Mouse (Mus musculus): Measurements from ENCODE around the gene Ang6. TPM values are rescaled to one million over a fixed set of nuclear protein-coding genes. Genes with fewer than 3 reads are reported as not detected.
"Not testable (repeated sequence)": the region's sequence is repeated elsewhere in the genome, so short reads cannot be mapped to it uniquely, and the experiment has no call there.

Ang6 gene
- not detected in 2 replicates for polyA plus RNA-seq (2015; fragmentation: Nextera tagmentation; extraction: Ambion mirVana)

- H3K27ac ChIP-seq, result no peak within 1 kb of the TSS
- H3K36me3 ChIP-seq, result no peaks in the 10 kb centered on the region
- no peak within 1 kb of the TSS for H3K9ac ChIP-seq
- H3K4me3 ChIP-seq, result no peak within 1 kb of the TSS
- 80% methylated on average over 1 of the region's 1 CpGs for WGBS
- H3K27me3 ChIP-seq, result no peaks in the 10 kb centered on the region
- ATAC-seq (ENCODE audit: low FRiP score, low read depth), result no peak
- no peaks in the 10 kb centered on the region for H3K4me1 ChIP-seq
- no peaks in the 10 kb centered on the region for H3K9me3 ChIP-seq
- H3K4me2 ChIP-seq (replicated peaks), result no peak within 1 kb of the TSS
Observed at GRCm38 (mm10) chr14:44002169-44002568, at the start of gene Ang6. TSS of gene Ang6 (minus strand) at chr14:44002269.

DNA sequence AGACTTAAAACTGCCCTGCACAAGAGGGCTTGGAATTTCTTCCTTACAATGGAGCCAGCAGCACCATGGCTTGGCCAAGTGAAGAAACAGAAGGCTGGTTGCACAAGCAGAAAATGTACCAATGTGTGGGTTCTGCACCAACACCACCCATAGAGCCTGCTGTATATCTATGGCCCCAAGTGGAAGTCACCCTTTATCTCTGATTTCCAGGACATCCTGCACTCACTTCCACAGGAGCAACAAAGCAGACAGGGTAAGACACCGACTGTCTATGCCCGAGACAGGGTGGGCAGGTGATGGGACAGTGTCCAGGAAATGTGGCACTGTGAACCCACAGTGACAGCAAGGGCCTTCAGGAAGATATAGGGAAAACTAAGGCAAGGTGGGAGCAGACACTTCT, 44.5 kb upstream of the Ang6 start:
- not testable (repeated sequence) for H3K4me2 ChIP-seq (replicated peaks); H3K27me3 ChIP-seq; H3K4me3 ChIP-seq; H3K27ac ChIP-seq; H3K36me3 ChIP-seq; H3K9me3 ChIP-seq; ATAC-seq (ENCODE audit: low FRiP score, low read depth); H3K4me1 ChIP-seq; H3K9ac ChIP-seq
- WGBS, result 77% methylated on average over 2 of the region's 2 CpGs

- not testable (repeated sequence) for H3K27me3 ChIP-seq; H3K4me2 ChIP-seq (replicated peaks); H3K9me3 ChIP-seq; H3K4me3 ChIP-seq; H3K27ac ChIP-seq; H3K36me3 ChIP-seq; H3K9ac ChIP-seq; H3K4me1 ChIP-seq; ATAC-seq (ENCODE audit: low FRiP score, low read depth)
- WGBS, result 89% methylated on average over 1 of the region's 3 CpGs
Observed at GRCm38 (mm10) chr14:44031828-44032227, 29.8 kb upstream of the Ang6 start.

DNA sequence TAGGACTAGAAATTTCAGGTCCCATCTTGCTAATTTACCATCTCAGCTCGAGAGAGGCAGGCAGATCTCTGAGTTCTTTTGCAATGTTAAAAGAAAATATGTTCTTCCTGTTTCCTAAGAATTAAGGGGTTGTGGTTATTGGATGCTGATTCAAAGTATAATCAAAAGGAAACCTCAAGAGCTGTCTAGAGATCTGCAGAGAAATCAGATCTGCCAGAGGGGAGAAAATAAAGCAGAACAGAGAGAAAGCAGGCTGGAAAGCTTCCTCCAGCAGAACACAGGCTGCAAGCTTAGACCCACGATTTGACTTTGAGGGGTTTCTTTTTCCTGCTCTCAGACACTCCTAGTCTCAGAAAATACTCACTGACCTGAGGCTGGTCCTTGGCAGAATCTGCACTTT, 7.6 kb upstream of the Ang6 start:
- not testable (repeated sequence) for H3K27ac ChIP-seq; H3K36me3 ChIP-seq; H3K9ac ChIP-seq; H3K9me3 ChIP-seq; H3K27me3 ChIP-seq; H3K4me3 ChIP-seq; H3K4me2 ChIP-seq (replicated peaks); ATAC-seq (ENCODE audit: low FRiP score, low read depth); H3K4me1 ChIP-seq
- 47% methylated on average over 2 of the region's 2 CpGs for WGBS

DNA sequence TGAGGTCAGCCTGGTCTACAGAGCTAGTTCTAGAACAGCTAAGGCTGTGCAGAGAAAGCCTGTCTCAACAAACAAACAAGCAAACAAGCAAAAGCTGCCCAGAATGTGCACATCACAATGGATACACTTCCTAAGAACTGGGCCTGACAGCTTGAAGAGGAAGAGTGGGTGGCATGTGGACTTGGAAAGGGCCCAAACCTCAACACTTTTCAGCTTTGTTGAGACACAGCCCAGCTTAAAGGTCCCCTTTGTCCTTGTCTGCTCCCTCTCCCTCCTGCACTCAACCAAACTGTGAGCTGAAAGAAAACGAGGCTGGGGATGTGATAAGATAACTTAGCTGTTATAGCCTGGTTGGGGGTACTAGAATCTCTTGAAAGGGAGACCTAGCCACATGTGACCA, 6.0 kb upstream of the Ang6 start:
- not testable (repeated sequence) for H3K27me3 ChIP-seq; H3K9ac ChIP-seq; H3K4me2 ChIP-seq (replicated peaks); ATAC-seq (ENCODE audit: low FRiP score, low read depth); H3K4me3 ChIP-seq; H3K4me1 ChIP-seq; H3K27ac ChIP-seq; H3K36me3 ChIP-seq; H3K9me3 ChIP-seq
- WGBS, result no CpG with 5 or more reads among the region's 1 CpGs

- ATAC-seq (ENCODE audit: low FRiP score, low read depth), result no peak
- 88% methylated on average over 3 of the region's 3 CpGs for WGBS
- no peaks in the 10 kb centered on the region for H3K4me1 ChIP-seq
Observed at GRCm38 (mm10) chr14:44001600-44001999, 469 bp downstream of the Ang6 start.

DNA sequence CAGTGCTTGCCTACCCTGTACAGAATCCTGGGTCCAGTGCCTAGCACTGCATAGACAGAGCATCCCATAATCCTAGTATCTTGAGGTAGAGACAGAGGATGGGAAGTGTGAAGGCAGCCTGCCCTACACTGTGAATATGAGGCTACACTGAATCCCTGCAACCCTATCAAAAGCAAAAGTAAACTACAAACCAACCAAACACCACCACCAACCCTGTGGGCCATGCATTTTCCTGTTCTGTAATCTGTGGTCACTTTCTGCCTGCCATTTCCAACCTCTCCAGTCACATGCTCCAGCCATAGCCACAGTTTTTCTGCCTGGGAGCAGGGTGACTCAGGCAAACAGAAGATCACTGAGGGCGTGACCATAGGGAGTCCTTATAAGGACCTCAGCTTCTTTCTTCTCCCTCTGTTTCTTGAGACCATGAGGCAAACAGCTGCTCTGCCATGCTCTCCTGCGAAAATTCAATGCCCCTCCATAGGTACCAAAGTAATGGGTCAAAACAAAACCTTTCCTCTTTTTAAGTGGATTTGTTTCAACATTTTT, 3.5 kb downstream of the Ang6 start:
- not testable (repeated sequence) for ATAC-seq (ENCODE audit: low FRiP score, low read depth); H3K27me3 ChIP-seq; H3K27ac ChIP-seq; H3K4me1 ChIP-seq; H3K36me3 ChIP-seq; H3K9ac ChIP-seq; H3K4me3 ChIP-seq; H3K9me3 ChIP-seq; H3K4me2 ChIP-seq (replicated peaks)
- 75% methylated on average over 2 of the region's 2 CpGs for WGBS

More at GRCm38 (mm10) chr14:44001600-44001999, 469 bp downstream of the Ang6 start:
- Histone ChIP-seq H3K9ac (no peak overlapping the region), H3K4me2 (replicated peaks) (no peak overlapping the region), H3K4me3 (no peak overlapping the region), H3K27me3 (no peaks in the 10 kb centered on the region), H3K36me3 (no peaks in the 10 kb centered on the region), H3K9me3 (no peaks in the 10 kb centered on the region), H3K27ac (no peak overlapping the region)

- ATAC-seq (ENCODE audit: low FRiP score, low read depth); H3K36me3 ChIP-seq; H3K4me2 ChIP-seq (replicated peaks); H3K4me3 ChIP-seq; H3K9ac ChIP-seq; H3K4me1 ChIP-seq; H3K27me3 ChIP-seq; H3K9me3 ChIP-seq; H3K27ac ChIP-seq: not testable (repeated sequence)
- WGBS, result 20% methylated on average over 5 of the region's 5 CpGs
Observed at GRCm38 (mm10) chr14:43987404-43987803, 14.7 kb downstream of the Ang6 start.

DNA sequence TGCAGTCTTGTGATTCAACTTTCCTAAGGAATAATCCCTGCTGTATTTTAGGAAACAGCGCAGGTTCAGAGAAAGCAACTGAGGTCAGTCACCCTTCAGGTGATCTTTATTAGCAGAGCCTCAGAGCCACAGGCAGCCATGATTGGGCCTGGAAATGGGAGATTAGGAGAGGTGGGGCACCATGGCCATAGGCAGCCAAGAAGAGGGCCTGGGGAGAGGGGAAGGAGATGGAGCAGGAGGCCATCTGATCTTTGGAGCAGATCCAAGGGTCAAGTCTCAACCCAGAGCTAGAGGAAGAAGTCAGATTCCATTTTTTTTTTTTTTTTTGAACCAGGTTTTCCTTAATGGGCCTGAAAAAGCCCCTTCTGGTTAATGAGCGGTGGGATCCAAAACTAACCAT, 15.9 kb downstream of the Ang6 start:
- Histone ChIP-seq H3K27ac (no peak overlapping the region), H3K27me3 (no peaks in the 10 kb centered on the region), H3K4me3 (no peak overlapping the region), H3K9ac (no peak overlapping the region), H3K4me2 (replicated peaks) (no peak overlapping the region), H3K36me3 (no peaks in the 10 kb centered on the region), H3K9me3 (no peaks in the 10 kb centered on the region), H3K4me1 (no peaks in the 10 kb centered on the region)
- WGBS, result 83% methylated on average over 2 of the region's 2 CpGs
- ATAC-seq (ENCODE audit: low FRiP score, low read depth), result no peak

DNA sequence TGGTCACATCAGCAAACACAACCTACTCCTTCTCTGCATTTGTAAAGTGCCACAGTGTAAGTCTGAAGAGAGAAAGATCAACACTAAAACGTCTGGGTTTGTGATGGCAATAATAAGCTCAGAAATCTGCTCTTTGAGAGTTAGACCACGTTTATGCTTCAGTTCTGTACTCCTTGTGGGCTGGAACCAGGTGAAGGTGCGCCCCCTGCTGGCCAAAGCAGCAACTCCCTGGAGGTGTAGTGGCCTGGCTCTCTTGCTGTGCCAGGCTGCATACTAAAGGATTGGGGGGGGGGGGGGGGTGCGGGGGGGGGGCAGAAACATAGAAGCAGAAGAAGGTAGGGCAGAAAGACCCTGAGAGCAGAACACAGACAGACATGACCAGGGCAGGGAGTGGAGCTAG, 18.2 kb downstream of the Ang6 start:
- Histone ChIP-seq H3K27ac (no peak overlapping the region), H3K9me3 (no peaks in the 10 kb centered on the region), H3K4me2 (replicated peaks) (no peak overlapping the region), H3K36me3 (no peaks in the 10 kb centered on the region), H3K27me3 (no peaks in the 10 kb centered on the region), H3K4me3 (no peak overlapping the region), H3K9ac (no peak overlapping the region), H3K4me1 (no peaks in the 10 kb centered on the region)
- peak; percentile 71; the same call in 1 of the 2 replicates for ATAC-seq (ENCODE audit: low FRiP score, low read depth)
- 1% methylated on average over 3 of the region's 4 CpGs for whole genome bisulfite sequencing

- H3K4me2 ChIP-seq (replicated peaks), result no peak overlapping the region
- H3K9me3 ChIP-seq, result no peaks in the 10 kb centered on the region
- H3K4me1 ChIP-seq, result no peaks in the 10 kb centered on the region
- ATAC-seq (ENCODE audit: low FRiP score, low read depth), result no peak
- no peaks in the 10 kb centered on the region for H3K36me3 ChIP-seq
- H3K27ac ChIP-seq, result no peak overlapping the region
- H3K27me3 ChIP-seq, result no peaks in the 10 kb centered on the region
- no peak overlapping the region for H3K9ac ChIP-seq
- H3K4me3 ChIP-seq, result no peak overlapping the region
- 69% methylated on average over 4 of the region's 4 CpGs for WGBS
Observed at GRCm38 (mm10) chr14:43983454-43983853, 18.6 kb downstream of the Ang6 start.

- ATAC-seq (ENCODE audit: low FRiP score, low read depth); H3K4me3 ChIP-seq; H3K36me3 ChIP-seq; H3K4me2 ChIP-seq (replicated peaks); H3K9ac ChIP-seq; H3K27ac ChIP-seq; H3K9me3 ChIP-seq; H3K27me3 ChIP-seq; H3K4me1 ChIP-seq: not testable (repeated sequence)
- whole genome bisulfite sequencing, result no CpG with 5 or more reads among the region's 2 CpGs
Observed at GRCm38 (mm10) chr14:43956769-43957168, 45.3 kb downstream of the Ang6 start, which contains the start of gene Ang5. TSS of gene Ang5 (plus strand) at chr14:43957069.

DNA sequence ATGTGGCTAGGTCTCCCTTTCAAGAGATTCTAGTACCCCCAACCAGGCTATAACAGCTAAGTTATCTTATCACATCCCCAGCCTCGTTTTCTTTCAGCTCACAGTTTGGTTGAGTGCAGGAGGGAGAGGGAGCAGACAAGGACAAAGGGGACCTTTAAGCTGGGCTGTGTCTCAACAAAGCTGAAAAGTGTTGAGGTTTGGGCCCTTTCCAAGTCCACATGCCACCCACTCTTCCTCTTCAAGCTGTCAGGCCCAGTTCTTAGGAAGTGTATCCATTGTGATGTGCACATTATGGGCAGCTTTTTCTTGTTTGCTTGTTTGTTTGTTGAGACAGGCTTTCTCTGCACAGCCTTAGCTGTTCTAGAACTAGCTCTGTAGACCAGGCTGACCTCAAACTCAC, 47.0 kb downstream of the Ang6 start:
- WGBS, result no CpG with 5 or more reads among the region's 1 CpGs

More for the DNA sequence above, 47.0 kb downstream of the Ang6 start:
- not testable (repeated sequence) for H3K4me2 ChIP-seq (replicated peaks); H3K4me3 ChIP-seq; H3K27ac ChIP-seq; H3K27me3 ChIP-seq; H3K36me3 ChIP-seq; ATAC-seq (ENCODE audit: low FRiP score, low read depth); H3K4me1 ChIP-seq; H3K9ac ChIP-seq; H3K9me3 ChIP-seq

Data from limb, embryonic 13.5 days (tissue).